Mouse (Mus musculus): ENCODE results near the gene Nell2.

- TF ChIP-seq CTCF (IDR thresholded peaks at IDR 0.05; ENCODE audit: extremely low read depth, insufficient read length, insufficient replicate concordance, low read depth, low read length) (no peak), POLR2A (IDR thresholded peaks at IDR 0.05; ENCODE audit: low read depth, low read length) (no peak)
Observed at GRCm38 (mm10) chr15:95029487-95029875, 498.9 kb downstream of the Nell2 start.

All from small intestine, adult 2 months (tissue).